Mouse (Mus musculus) heart, adult 2 months (tissue): ENCODE measurements around the gene Poc1a.

Experiments
- CTCF ChIP-seq: fragments of 200-600 bp; IDR thresholded peaks from 2 replicates; pipeline ENCODE4 v1.8.1; 2022; ENCODE audit warnings: antibody characterized with exemption, mild to moderate bottlenecking, moderate library complexity
- EP300 ChIP-seq: fragments of 200-500 bp; IDR thresholded peaks from 2 replicates; pipeline ENCODE4 v1.6.1; 2011; ENCODE audit warnings: low read depth, low read length, control low read depth; ENCODE audit not compliant: insufficient read depth
- POLR2A ChIP-seq: fragments of 200-500 bp; IDR thresholded peaks from 2 replicates; pipeline ENCODE4 v1.6.1; 2011; ENCODE audit warnings: mild to moderate bottlenecking, low read depth, low read length, control low read depth; ENCODE audit not compliant: insufficient read depth

GRCm38 (mm10) chr9:106345167-106345566 is 64.3 kb downstream of the Poc1a start:
- no peak for TF ChIP-seq POLR2A
- TF ChIP-seq CTCF, result no peak
- TF ChIP-seq EP300, result no peak
